Comparison of ENCODE assay signal across 18 mouse cellular contexts in the genomic region with DNA sequence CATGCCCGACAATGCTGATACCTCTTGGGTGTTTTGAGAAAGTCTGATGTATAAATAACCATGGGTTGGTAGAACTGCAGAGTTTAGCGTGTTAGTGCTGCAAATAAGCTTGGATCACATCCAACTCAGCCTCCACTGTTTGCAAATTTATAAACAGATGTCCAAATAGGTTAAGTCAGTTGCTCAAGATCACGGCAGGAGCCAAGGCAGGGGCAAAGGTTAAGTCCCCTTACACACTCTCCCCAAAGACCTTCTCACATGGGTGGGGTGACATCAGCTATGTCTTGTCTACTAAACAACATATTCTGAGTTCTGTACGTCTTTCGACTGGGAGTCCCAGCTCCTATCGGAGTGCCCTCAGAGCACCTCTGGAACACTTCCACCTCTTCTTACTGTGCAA.
DNase-seq lines count a peak whose midpoint lies in the region; ATAC-seq and TF ChIP-seq lines count a peak whose summit lies in the region.
"Had no signal": no experiment of that assay in that cellular context is flagged by ENCODE, and none has a peak within 500 bp of the region (broad histone marks: within the 10 kb centered on the region; RNA-seq: fewer than 3 reads in every experiment).

No protein-coding gene starts in this region.

- H3K36me3 ChIP-seq in heart, embryonic 12.5 days, result no peaks in the 10 kb centered on the region
- no peaks in the 10 kb centered on the region for H3K36me3 ChIP-seq in liver, adult 2 months (ENCODE audit: control insufficient read depth, insufficient read depth, low read length)
- H3K36me3 ChIP-seq in liver, embryonic 12.5 days, result no peaks in the 10 kb centered on the region
- H3K36me3 ChIP-seq: embryonic facial prominence, embryonic 15.5 days; forebrain, embryonic 12.5 days; G1E; midbrain, embryonic 10.5 days; neural tube, embryonic 15.5 days had no signal

- TF ChIP-seq POLR2A in liver, adult 2 months (IDR thresholded peaks at IDR 0.05; ENCODE audit: extremely low read depth, insufficient read depth, low read length), result no peak

- intact Hi-C loops in left cerebral cortex, adult 2 months (cut with DNase I), result no loop called here

- no peaks in the 10 kb centered on the region for H3K9me3 ChIP-seq in heart, embryonic 12.5 days (replicated peaks)
- H3K9me3 ChIP-seq in liver, embryonic 12.5 days (replicated peaks), result no peaks in the 10 kb centered on the region
- H3K9me3 ChIP-seq: embryonic facial prominence, embryonic 15.5 days; forebrain, embryonic 12.5 days; midbrain, embryonic 10.5 days; neural tube, embryonic 15.5 days had no signal

- H3K4me2 ChIP-seq in heart, embryonic 12.5 days, result no peak overlapping the region
- no peak overlapping the region for H3K4me2 ChIP-seq in liver, embryonic 12.5 days
- H3K4me2 ChIP-seq: embryonic facial prominence, embryonic 15.5 days; forebrain, embryonic 12.5 days; neural tube, embryonic 15.5 days had no signal

- no peaks in the 10 kb centered on the region for H3K79me2 ChIP-seq in liver, adult 2 months (ENCODE audit: control insufficient read depth, insufficient read depth, low read length)

- no peaks in the 10 kb centered on the region for H3K27me3 ChIP-seq in heart, embryonic 12.5 days (replicated peaks)
- H3K27me3 ChIP-seq in liver, adult 2 months (ENCODE audit: control insufficient read depth, insufficient read depth, low read length), result no peaks in the 10 kb centered on the region
- H3K27me3 ChIP-seq in liver, embryonic 12.5 days (replicated peaks), result no peaks in the 10 kb centered on the region
- H3K27me3 ChIP-seq: neural tube, embryonic 15.5 days had no signal

- no peak for ATAC-seq in heart, embryonic 12.5 days (ENCODE audit: insufficient number of reproducible peaks, low FRiP score)
- no peak for ATAC-seq in liver, embryonic 12.5 days

- H3K27ac ChIP-seq in heart, embryonic 12.5 days (ENCODE audit: poor library complexity, severe bottlenecking), result no peak overlapping the region
- H3K27ac ChIP-seq in liver, adult 2 months (replicated peaks; ENCODE audit: insufficient read depth, low read depth, low read length), result no peak overlapping the region
- no peak overlapping the region for H3K27ac ChIP-seq in liver, embryonic 12.5 days
- H3K27ac ChIP-seq in left cerebral cortex, adult 2 months, result no peak overlapping the region
- H3K27ac ChIP-seq: embryonic facial prominence, embryonic 15.5 days; forebrain, embryonic 12.5 days; layer of hippocampus, adult 2 months; liver, embryonic 14.5 days; midbrain, embryonic 10.5 days; neural tube, embryonic 15.5 days; stomach, postnatal 0 days had no signal

- DNase-seq in heart, adult 18-20 months, result peak; percentile 74 to 77
- DNase-seq in liver, adult 2 months (ENCODE audit: extremely low read depth, low read depth, low spot score), result peak; percentile 90
- DNase-seq in lung, adult 18-20 months, result peak; percentile 58 to 72
- peak; percentile 53 for DNase-seq in skeletal muscle tissue, adult 2 months (ENCODE audit: low read depth, low spot score)
- no peak for DNase-seq in left cerebral cortex, adult 2 months (ENCODE audit: extremely low spot score in 1 of 2, low spot score in 2 of 2)
- DNase-seq: cerebellum, adult 8-10 months; right cerebral cortex, adult 18-20 months; thymus, postnatal 36 days had no signal

- 77% methylated on average over 6 of the region's 6 CpGs for WGBS in heart, embryonic 12.5 days
- WGBS in liver, adult 2 months, result 18% methylated on average over 6 of the region's 6 CpGs
- 69% methylated on average over 6 of the region's 6 CpGs for whole genome bisulfite sequencing in liver, embryonic 12.5 days (ENCODE audit: insufficient replicate concordance)

- H3K9ac ChIP-seq in heart, embryonic 12.5 days, result no peak overlapping the region
- H3K9ac ChIP-seq in liver, adult 2 months (ENCODE audit: low read depth, low read length), result no peak overlapping the region
- H3K9ac ChIP-seq in liver, embryonic 12.5 days, result no peak overlapping the region
- H3K9ac ChIP-seq: embryonic facial prominence, embryonic 15.5 days; forebrain, embryonic 12.5 days; liver, embryonic 14.5 days; neural tube, embryonic 15.5 days had no signal

- no peaks in the 10 kb centered on the region for H3K4me1 ChIP-seq in heart, embryonic 12.5 days (replicated peaks)
- peaks cover 23% of the 10 kb centered on the region for H3K4me1 ChIP-seq in liver, adult 2 months (ENCODE audit: control insufficient read depth, insufficient read depth, low read length)
- no peaks in the 10 kb centered on the region for H3K4me1 ChIP-seq in liver, embryonic 12.5 days
- H3K4me1 ChIP-seq: forebrain, embryonic 12.5 days had no signal

- TF ChIP-seq CTCF in liver, adult 2 months (IDR thresholded peaks at IDR 0.05; ENCODE audit: low read depth, low read length), result no peak
- TF ChIP-seq CTCF in left cerebral cortex, adult 2 months (IDR thresholded peaks at IDR 0.05), result no peak

- no peak overlapping the region for H3K4me3 ChIP-seq in heart, embryonic 12.5 days
- H3K4me3 ChIP-seq in liver, adult 2 months (ENCODE audit: insufficient read depth, low read depth, low read length), result no peak overlapping the region
- no peak overlapping the region for H3K4me3 ChIP-seq in liver, embryonic 12.5 days
- no peak overlapping the region for H3K4me3 ChIP-seq in left cerebral cortex, adult 2 months
- H3K4me3 ChIP-seq: embryonic facial prominence, embryonic 15.5 days; forebrain, embryonic 12.5 days; layer of hippocampus, adult 2 months; midbrain, embryonic 10.5 days; neural tube, embryonic 15.5 days had no signal

Comparison
In these comparisons a context has a peak if more than half of its experiments do, and no peak if none do; other contexts are left out.
1. DNase-seq: peak in heart, adult 18-20 months (2 of 2), liver, adult 2 months (single experiment), lung, adult 18-20 months (2 of 2) and skeletal muscle tissue, adult 2 months (single experiment); none in left cerebral cortex, adult 2 months (0 of 2).